Mouse (Mus musculus) bone marrow macrophage, adult 2 months (primary cell): Measurements from ENCODE around the gene B830017H08Rik. TPM values are rescaled to one million over a fixed set of nuclear protein-coding genes. Genes with fewer than 3 reads are reported as not detected.

ENCODE experiments used
- H3K27ac ChIP-seq: 2 replicates; pipeline ENCODE4 v1.5.1; 2012; ENCODE audit warnings: low read depth, low read length; ENCODE audit not compliant: insufficient read depth
- H3K4me1 ChIP-seq: 2 replicates; pipeline ENCODE4 v1.6.1; 2012; ENCODE audit warnings: low read length; ENCODE audit not compliant: control insufficient read depth, insufficient read depth
- H3K4me3 ChIP-seq: 2 replicates; pipeline ENCODE4 v1.5.1; 2012; ENCODE audit warnings: mild to moderate bottlenecking, low read length, moderate library complexity; ENCODE audit not compliant: insufficient read depth
- CTCF ChIP-seq: IDR thresholded peaks from 2 replicates; pipeline ENCODE4 v1.5.1; 2012; ENCODE audit warnings: low read depth, mild to moderate bottlenecking, low read length, moderate library complexity
- POLR2A ChIP-seq: IDR thresholded peaks from 2 replicates; pipeline ENCODE4 v1.6.1; 2012; ENCODE audit warnings: mild to moderate bottlenecking, low read depth, low read length, borderline replicate concordance
- polyA plus RNA-seq: library from polyadenylated mRNA; stranded (reverse); fragments of >200 nt; gene quantifications from 2 replicates; pipeline ENCODE4 v1.2.4, GENCODE M21; 2012; ENCODE audit not compliant: missing spikeins, insufficient read depth, insufficient read length

Gene B830017H08Rik
- polyA plus RNA-seq, 1 experiment: not detected

DNA sequence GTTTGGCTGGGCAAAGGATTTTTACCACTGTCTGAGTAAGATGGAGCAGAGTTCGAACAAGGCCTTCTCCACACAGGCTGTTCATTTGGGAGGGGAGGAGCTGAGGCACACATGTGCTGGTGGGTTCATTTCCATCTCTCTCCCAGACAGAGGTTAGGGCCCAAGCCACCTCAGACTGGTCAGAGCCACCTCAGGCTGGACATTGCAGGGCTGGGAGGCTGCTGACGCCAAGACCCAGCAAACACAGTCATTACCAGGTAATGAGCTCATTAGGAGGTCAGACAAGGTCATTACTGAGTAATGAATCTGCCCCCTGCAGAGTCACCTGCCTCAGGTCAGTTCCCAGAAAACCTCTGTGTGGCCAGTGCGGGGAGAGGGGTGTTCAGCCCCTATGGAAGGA lies 4.1 kb upstream of the B830017H08Rik start:
- no peak overlapping the region for H3K4me3 ChIP-seq
- no peak for TF ChIP-seq POLR2A
- no peak for TF ChIP-seq CTCF

DNA sequence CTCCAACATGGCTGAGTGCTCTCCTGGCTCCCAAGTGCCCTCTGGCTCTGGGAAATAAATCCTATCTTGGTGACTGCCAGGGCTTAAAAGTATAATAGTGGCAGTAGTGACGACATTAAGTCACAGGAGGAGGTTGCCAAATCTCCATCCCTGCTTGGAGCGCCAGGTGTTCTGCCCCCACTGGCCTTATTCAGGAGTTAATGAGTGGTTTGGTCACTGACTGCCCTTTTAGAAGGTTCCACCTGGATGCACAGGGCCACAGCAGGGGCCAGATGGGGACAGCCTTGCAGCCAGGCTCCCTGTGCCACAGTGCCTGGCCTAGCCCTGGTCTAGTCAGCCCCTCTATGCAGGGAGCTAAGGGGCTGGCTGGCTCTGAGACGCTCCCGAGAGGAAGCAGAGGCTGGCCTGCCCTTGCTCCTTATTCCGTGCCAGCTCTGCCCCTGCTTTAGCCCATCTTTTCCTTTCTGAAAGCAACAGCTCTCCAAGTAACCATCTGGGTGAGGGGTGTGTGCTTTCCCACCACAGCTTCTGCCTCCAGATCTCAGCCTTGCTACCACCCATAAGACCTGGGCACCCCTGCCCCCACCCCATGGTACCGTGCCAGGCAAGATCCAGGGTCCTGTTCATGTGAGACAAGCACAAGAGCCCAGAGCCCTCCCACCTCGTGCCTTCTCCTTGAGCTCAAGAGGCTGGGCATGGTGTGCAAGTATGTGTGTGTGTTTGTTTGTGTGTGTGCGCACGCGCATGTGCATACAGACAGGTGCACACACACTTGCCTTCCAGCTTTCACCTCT lies 2.3 kb upstream of the B830017H08Rik start:
- Histone ChIP-seq H3K27ac (no peak overlapping the region), H3K4me3 (no peak overlapping the region), H3K4me1 (no peaks in the 10 kb centered on the region)
- TF ChIP-seq POLR2A (no peak), CTCF (no peak)

More for the DNA sequence above, 4.1 kb upstream of the B830017H08Rik start:
- Histone ChIP-seq H3K27ac (no peak overlapping the region), H3K4me1 (no peaks in the 10 kb centered on the region)

DNA sequence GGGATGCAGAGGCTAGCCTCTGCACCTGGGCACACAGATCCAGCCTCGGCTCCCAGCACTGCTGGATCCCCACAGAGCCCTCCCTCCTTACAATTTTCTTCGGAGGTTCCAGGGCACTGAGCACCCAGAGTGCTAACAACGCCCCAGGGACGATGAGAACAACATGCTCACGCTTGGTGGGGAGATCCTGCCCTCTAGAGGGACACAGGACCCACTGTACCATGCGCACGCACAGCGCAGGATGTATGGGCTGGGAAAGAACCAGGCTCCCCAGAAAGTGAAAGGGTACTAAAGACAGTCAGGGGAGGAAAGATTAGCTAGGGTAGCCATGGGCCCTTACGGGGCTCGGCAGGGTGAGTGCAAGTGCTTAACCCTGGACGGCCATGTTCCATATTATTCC lies 1.1 kb upstream of the B830017H08Rik start:
- TF ChIP-seq CTCF: no peak
- TF ChIP-seq POLR2A: no peak
- H3K4me3 ChIP-seq: no peak overlapping the region
- H3K4me1 ChIP-seq: no peaks in the 10 kb centered on the region
- no peak overlapping the region for H3K27ac ChIP-seq

DNA sequence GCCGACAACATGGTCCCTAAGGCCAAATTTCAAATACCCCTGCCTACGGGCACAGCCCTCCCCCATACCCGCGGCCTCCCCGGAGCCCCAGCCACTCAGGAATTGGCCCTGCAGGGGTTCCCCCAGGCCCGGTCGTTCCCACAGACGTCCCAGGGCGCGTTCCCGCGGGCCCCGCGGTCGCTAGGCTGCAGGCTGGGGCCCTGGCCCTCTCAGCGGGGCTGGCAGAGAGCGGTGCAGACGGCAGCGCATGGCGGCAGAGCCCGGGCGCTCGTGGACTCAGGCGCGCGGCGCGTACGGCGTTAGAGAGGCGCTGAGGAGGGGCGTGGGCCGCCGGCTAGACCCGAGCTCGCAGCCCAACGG lies 380 bp downstream of the B830017H08Rik start:
- Histone ChIP-seq H3K4me1 (no peaks in the 10 kb centered on the region), H3K27ac (no peak overlapping the region), H3K4me3 (peak overlapping the region; percentile 32)
- TF ChIP-seq CTCF: no peak
- TF ChIP-seq POLR2A: no peak

DNA sequence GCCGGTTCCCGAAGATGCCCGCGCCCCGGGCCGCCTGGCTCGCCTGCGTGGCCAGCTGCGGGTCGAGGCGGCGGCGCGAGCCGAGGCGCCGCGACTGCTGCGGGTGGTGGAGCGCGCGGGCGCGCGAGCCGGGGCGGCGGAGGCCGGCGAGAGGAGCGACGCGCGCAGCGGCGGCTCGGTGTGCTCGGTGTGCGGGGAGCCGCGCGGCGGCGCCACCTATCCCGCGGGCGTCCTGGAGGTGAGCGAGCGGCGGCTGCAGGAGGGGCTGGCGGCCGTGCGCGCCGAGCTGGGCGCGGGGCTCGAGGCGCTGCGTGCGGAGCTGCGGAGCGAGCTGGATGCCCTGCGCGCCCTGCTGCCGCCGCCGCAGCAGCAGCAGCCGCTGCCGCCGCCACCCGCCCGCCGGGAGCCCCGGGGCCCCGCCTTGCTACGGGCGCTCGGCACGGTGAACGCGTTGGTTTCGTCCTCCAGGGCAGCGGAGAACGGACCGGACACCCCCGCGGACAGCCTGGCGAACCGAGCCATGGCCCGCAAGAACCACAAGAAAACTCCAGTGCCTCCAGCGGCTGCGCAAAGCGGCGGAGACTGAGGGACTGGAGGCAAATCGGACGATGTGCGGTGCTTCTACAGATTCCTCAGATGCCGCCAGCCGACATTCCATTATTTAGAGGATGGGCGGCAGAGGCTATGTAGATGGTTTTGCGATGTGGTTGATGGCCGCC lies 919 bp downstream of the B830017H08Rik start:
- H3K4me1 ChIP-seq: no peaks in the 10 kb centered on the region
- no peak overlapping the region for H3K27ac ChIP-seq
- peak overlapping the region; percentile 32 for H3K4me3 ChIP-seq
- no peak for TF ChIP-seq POLR2A
- no peak for TF ChIP-seq CTCF

DNA sequence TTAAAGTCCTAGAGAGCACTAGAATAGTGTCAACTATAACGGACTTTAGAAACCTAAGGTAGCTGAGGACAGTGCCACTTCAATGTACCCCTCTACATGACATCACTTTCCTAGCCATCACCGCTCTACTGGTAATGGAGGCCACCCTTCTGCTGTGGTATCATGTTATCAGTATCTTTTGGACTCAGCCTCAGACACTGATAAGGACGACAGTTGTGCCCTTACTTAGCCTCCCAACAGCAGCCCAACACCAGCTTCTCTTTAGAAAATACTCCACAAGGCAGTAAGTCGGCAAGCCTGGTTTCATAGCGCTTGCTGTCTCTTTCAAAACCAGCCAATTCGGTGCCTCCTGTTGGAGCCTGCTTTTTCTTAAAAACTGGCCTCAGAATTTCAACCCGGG lies 1.6 kb downstream of the B830017H08Rik start:
- Histone ChIP-seq H3K4me3 (no peak overlapping the region), H3K27ac (no peak overlapping the region), H3K4me1 (no peaks in the 10 kb centered on the region)
- TF ChIP-seq CTCF: no peak
- TF ChIP-seq POLR2A: no peak

DNA sequence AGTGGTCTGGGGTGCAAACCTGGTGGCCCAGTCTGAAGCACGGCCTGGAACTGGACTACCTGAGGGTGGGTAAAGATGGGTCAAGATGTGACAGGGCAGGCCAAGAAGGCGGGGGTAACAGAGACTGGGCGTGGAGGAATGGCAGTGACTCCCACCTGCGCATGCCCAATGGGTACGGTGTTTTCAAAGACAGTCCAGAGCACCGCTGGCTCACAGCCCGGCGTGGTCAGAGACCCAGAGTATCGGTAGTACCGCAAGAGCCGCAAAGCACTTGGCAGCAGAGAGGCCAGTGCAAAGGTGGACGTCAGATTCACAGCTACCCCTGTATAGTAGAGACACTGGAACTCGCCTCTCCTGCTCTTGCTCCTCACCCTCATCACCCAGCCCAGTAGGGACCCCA lies 2.6 kb downstream of the B830017H08Rik start:
- TF ChIP-seq POLR2A (no peak), CTCF (no peak)
- no peak overlapping the region for H3K4me3 ChIP-seq
- H3K27ac ChIP-seq: no peak overlapping the region
- H3K4me1 ChIP-seq: no peaks in the 10 kb centered on the region

DNA sequence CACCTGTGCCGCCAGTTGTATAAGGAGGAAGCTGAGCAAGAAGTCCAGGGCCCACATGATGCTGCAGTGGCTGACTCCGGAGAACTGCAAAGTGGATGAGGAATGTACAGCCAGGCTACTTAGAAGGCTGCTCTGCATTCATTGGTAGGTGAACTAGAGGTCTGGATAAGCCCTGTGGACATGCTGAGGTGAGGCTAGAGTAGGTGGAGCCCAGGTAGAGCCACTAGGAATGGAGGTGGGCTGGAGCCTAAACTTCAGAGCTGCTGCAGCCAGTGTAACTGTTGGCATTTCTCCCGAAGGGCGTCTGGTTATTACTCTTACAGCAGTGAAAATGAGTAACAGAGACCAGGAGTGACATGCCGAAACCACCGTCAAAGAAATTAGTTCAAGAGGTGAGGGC lies 5.1 kb downstream of the B830017H08Rik start, which contains the start of gene Car15:
Gene Car15 (minus strand): TSS at position 314 of the 400 bp plus-strand sequence.
- TF ChIP-seq CTCF: no peak
- TF ChIP-seq POLR2A: no peak
- no peak within 1 kb of the TSS for H3K4me3 ChIP-seq
- H3K27ac ChIP-seq: no peak within 1 kb of the TSS
- no peaks in the 10 kb centered on the region for H3K4me1 ChIP-seq

DNA sequence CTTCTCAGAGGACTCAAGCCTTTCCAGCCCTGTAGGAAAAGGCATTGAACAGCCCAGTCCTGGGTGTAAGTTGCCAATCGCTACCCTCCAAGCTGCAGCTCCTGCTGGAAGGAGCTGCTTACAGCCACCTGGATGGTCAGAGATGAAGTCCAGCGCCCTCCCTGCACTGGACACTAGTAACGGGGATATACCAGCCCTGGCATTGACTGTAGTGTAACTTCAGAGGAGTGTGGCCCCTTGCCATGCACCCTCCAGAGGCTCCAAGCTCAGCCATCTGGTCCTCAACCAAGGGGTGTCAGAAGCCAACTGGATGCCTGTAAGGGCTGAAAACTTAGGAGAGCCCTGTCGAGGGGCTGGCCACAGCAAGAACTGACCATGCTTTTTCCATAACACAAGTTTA lies 7.1 kb downstream of the B830017H08Rik start:
- Histone ChIP-seq H3K27ac (no peak overlapping the region), H3K4me3 (no peak overlapping the region), H3K4me1 (no peaks in the 10 kb centered on the region)
- TF ChIP-seq POLR2A (no peak), CTCF (no peak)

DNA sequence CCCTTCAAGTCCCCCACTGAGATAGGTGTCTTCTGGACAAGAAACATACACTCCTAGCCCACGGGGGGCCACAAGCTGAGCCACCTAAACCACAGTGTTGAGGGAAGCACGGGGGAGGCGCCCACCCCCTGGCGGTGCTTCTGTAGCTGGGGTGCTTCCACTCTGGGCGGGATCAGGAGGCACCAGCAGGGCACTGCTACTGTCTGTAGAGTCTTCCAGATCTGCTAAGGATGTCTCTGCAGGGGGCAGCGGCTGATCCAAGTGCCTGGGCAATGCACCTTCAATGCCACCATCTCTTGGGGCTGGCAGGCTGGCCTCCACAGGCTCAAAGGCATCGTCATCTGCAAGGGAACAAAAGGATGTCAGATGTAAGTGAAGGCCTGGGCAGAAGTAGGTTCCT lies 9.5 kb downstream of the B830017H08Rik start:
- TF ChIP-seq POLR2A (no peak), CTCF (no peak)
- H3K4me3 ChIP-seq: no peak overlapping the region
- no peaks in the 10 kb centered on the region for H3K4me1 ChIP-seq
- H3K27ac ChIP-seq: no peak overlapping the region
